In genomic region chr2:25242101-25242506, GRCm38 (mm10) we compare ENCODE assay signal across 8 mouse cellular contexts. TPM values are rescaled to one million over a fixed set of nuclear protein-coding genes. Genes with fewer than 3 reads are reported as not detected.
DNase-seq lines count a peak whose midpoint lies in the region; ATAC-seq and TF ChIP-seq lines count a peak whose summit lies in the region.

Gene Rnf208 (plus strand): TSS chr2:25242255.
Gene Cysrt1 (minus strand): TSS chr2:25242452.

- no peak for ATAC-seq in lung, embryonic 14.5 days (ENCODE audit: insufficient read depth)
- ATAC-seq in forebrain, embryonic 13.5 days: peak; percentile 57; the same call in 1 of the 2 replicates
- ATAC-seq in liver, embryonic 12.5 days: no peak

- 0 out of 2 replicates have a peak, but pooled peaks cover 4% of the 10 kb centered on the region for H3K4me1 ChIP-seq in lung, embryonic 14.5 days (ENCODE audit: insufficient read depth)
- peaks cover 26% of the 10 kb centered on the region for H3K4me1 ChIP-seq in forebrain, embryonic 13.5 days
- H3K4me1 ChIP-seq in liver, embryonic 12.5 days: peaks cover 36% of the 10 kb centered on the region

- H3K9ac ChIP-seq in lung, embryonic 14.5 days: peak within 1 kb of the TSS; percentile 60
- H3K9ac ChIP-seq in forebrain, embryonic 13.5 days: peak within 1 kb of the TSS; percentile 89
- peak within 1 kb of the TSS; percentile 53 for H3K9ac ChIP-seq in liver, embryonic 12.5 days

- DNase-seq in adrenal gland, postnatal 14 days: peak; percentile 32
- DNase-seq in adrenal gland, postnatal 10 days: no peak
- DNase-seq in lung, embryonic 14.5 days: no peak
- no peak for DNase-seq in lung, postnatal 25 days (ENCODE audit: low spot score)
- DNase-seq in right cerebral cortex, postnatal 25 days: peak; percentile 67
- no peak for DNase-seq in urinary bladder, postnatal 4 days (ENCODE audit: low spot score in 2 of 2)

- 1% methylated on average over 59 of the region's 59 CpGs for WGBS in lung, embryonic 14.5 days
- WGBS in forebrain, embryonic 13.5 days: 0% methylated on average over 44 of the region's 59 CpGs
- WGBS in liver, embryonic 12.5 days (ENCODE audit: insufficient replicate concordance): under 1% methylated on average over 35 of the region's 59 CpGs

- H3K4me3 ChIP-seq in lung, embryonic 14.5 days (ENCODE audit: low read depth, low read length): peak within 1 kb of the TSS; percentile 49
- H3K4me3 ChIP-seq in forebrain, embryonic 13.5 days: peak within 1 kb of the TSS; percentile 66
- H3K4me3 ChIP-seq in liver, embryonic 12.5 days: peak within 1 kb of the TSS; percentile 58

- peak within 1 kb of the TSS; percentile 93 for H3K4me2 ChIP-seq in lung, embryonic 14.5 days
- peak within 1 kb of the TSS; percentile 92 for H3K4me2 ChIP-seq in forebrain, embryonic 13.5 days
- peak within 1 kb of the TSS; percentile 84 for H3K4me2 ChIP-seq in liver, embryonic 12.5 days

- H3K9me3 ChIP-seq in lung, embryonic 14.5 days (ENCODE audit: low read depth, low read length): no peaks in the 10 kb centered on the region
- no peaks in the 10 kb centered on the region for H3K9me3 ChIP-seq in forebrain, embryonic 13.5 days (replicated peaks)
- no peaks in the 10 kb centered on the region for H3K9me3 ChIP-seq in liver, embryonic 12.5 days (replicated peaks)

- H3K27ac ChIP-seq in lung, embryonic 14.5 days (ENCODE audit: low read depth): no peak within 1 kb of the TSS
- peak within 1 kb of the TSS; percentile 35 for H3K27ac ChIP-seq in forebrain, embryonic 13.5 days
- no peak within 1 kb of the TSS for H3K27ac ChIP-seq in liver, embryonic 12.5 days

- H3K36me3 ChIP-seq in lung, embryonic 14.5 days (ENCODE audit: insufficient read depth): peaks cover 11% of the 10 kb centered on the region; the same call in 1 of the 2 replicates
- peaks cover 23% of the 10 kb centered on the region for H3K36me3 ChIP-seq in forebrain, embryonic 13.5 days (ENCODE audit: poor library complexity, severe bottlenecking)
- peaks cover 21% of the 10 kb centered on the region for H3K36me3 ChIP-seq in liver, embryonic 12.5 days

- peaks cover 23% of the 10 kb centered on the region for H3K27me3 ChIP-seq in lung, embryonic 14.5 days (ENCODE audit: insufficient read depth, low read length)
- peaks cover 13% of the 10 kb centered on the region; the same call in 1 of the 2 replicates for H3K27me3 ChIP-seq in forebrain, embryonic 13.5 days
- peaks cover 30% of the 10 kb centered on the region for H3K27me3 ChIP-seq in liver, embryonic 12.5 days (replicated peaks)

- no peak for TF ChIP-seq CTCF in lung, embryonic 14.5 days (IDR thresholded peaks at IDR 0.05; ENCODE audit: low read depth)

RNA-seq across cellular contexts. Expression of gene Rnf208, which starts in this region (rescaled TPM):
- total RNA-seq in adrenal gland, postnatal 14 days (2021): 7.2 and 7.9 TPM in 2 replicates
- 1 to 10 TPM; 6.4 to 7.3 TPM for total RNA-seq in adrenal gland, postnatal 10 days (2021)
- 7.7 and 9.9 TPM in 2 replicates for polyA plus RNA-seq in lung, embryonic 14.5 days (2014; fragmentation: Nextera tagmentation; extraction: Ambion mirVana)
- 43.1 and 43.2 TPM in 2 replicates for polyA plus RNA-seq in forebrain, embryonic 13.5 days (2015; fragmentation: Nextera tagmentation; extraction: Ambion mirVana)
- 1.8 and 2.4 TPM in 2 replicates for polyA plus RNA-seq in liver, embryonic 12.5 days (2016; fragmentation: Nextera tagmentation; extraction: Ambion mirVana)

RNA-seq across cellular contexts. Expression of gene Cysrt1, which starts in this region (rescaled TPM):
- total RNA-seq in adrenal gland, postnatal 14 days (2021): not detected in 2 replicates
- total RNA-seq in adrenal gland, postnatal 10 days (2021): not detected
- not detected in 2 replicates for polyA plus RNA-seq in lung, embryonic 14.5 days (2014; fragmentation: Nextera tagmentation; extraction: Ambion mirVana)
- polyA plus RNA-seq in forebrain, embryonic 13.5 days (2015; fragmentation: Nextera tagmentation; extraction: Ambion mirVana): 0.29 TPM in 1 of 2 replicates, not detected in the other
- polyA plus RNA-seq in liver, embryonic 12.5 days (2016; fragmentation: Nextera tagmentation; extraction: Ambion mirVana): not detected in 2 replicates

Comparison
In these comparisons a context has a peak if more than half of its experiments do, and no peak if none do; other contexts are left out.
1. DNase-seq: peak in adrenal gland, postnatal 14 days (single experiment) and right cerebral cortex, postnatal 25 days (single experiment); none in adrenal gland, postnatal 10 days (single experiment), lung, embryonic 14.5 days (single experiment), lung, postnatal 25 days (single experiment) and urinary bladder, postnatal 4 days (0 of 2).
2. Peak in every context shown above with its lines, with median percentiles within 50 percentile points of each other: H3K4me2 ChIP-seq, H3K4me3 ChIP-seq and H3K9ac ChIP-seq.